Mouse (Mus musculus) lung, postnatal 10 days (tissue): Measurements from ENCODE around the gene Mybpc1.
"Not testable (repeated sequence)": the region's sequence is repeated elsewhere in the genome, so short reads cannot be mapped to it uniquely, and the experiment has no call there.

Source experiments
- DNase-seq: peaks from one replicate; pipeline ENCODE4 v3.0.0; 2021

Mybpc1 gene

DNA sequence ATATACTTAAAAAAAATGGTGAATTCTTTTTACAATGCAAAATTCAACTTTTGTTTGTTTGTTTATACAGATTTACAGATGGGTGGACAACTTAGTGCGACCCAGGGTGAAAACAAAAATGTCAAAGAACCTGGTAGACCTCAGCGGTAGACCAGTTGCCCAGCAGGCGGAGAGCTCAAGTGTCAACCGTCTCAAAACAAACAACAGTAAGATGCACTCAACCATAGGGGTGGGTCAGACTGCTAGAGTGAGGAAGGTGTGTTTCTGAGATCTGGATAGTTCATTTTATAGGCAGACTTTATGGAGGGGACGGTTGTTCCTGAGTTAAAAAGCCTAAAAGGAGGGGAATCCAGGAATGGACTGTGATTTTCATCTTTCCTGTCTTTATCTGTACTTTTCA, 116.3 kb downstream of the Mybpc1 start:
- no peak for DNase-seq

DNA sequence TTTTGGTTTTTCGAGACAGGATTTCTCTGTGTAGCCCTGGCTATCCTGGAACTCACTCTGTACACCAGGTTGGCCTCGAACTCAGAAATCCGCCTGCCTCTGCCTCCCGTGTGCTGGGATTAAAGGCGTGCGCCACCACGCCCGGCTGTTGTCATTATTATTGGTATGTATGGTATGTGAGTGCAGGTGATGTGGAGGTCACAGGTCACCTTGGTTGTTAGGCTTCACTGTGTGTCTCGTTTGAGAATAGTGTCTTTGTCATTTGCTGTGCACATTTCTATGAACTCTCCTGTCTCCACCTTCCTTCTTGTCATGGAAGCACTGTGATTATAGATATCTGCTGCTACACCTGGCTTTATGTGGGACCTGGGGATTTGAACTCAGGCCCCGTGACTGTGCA, 122.1 kb downstream of the Mybpc1 start:
- not testable (repeated sequence) for DNase-seq
